Mouse (Mus musculus) intestine, embryonic 15.5 days (tissue): ENCODE results near the gene Nlrx1. TPM values are rescaled to one million over a fixed set of nuclear protein-coding genes. Genes with fewer than 3 reads are reported as not detected.
A peak's percentile ranks its signal among the peaks of the same experiment; 100 is the strongest.

Experiments
- ATAC-seq: fragments of 200-750 bp; cut with Nextera tagmentation; 2 replicates; pipeline ENCODE4 v1.8.0; 2017; ENCODE audit warnings: moderate TSS enrichment, moderate library complexity
- H3K27ac ChIP-seq: fragments of 300-500 bp; sonication (generic); 2 replicates; pipeline ENCODE4 v1.5.1; 2015; ENCODE audit warnings: mild to moderate bottlenecking, inconsistent platforms
- H3K27me3 ChIP-seq: fragments of 300-500 bp; sonication (generic); replicated peaks from 2 replicates; pipeline ENCODE4 v1.6.1; 2015; ENCODE audit warnings: inconsistent platforms
- H3K36me3 ChIP-seq: fragments of 300-500 bp; sonication (generic); 2 replicates; pipeline ENCODE4 v1.6.1; 2015; ENCODE audit warnings: inconsistent platforms
- H3K4me1 ChIP-seq: fragments of 300-500 bp; sonication (generic); replicated peaks from 2 replicates; pipeline ENCODE4 v1.6.1; 2015; ENCODE audit warnings: inconsistent platforms
- H3K4me2 ChIP-seq: fragments of 300-500 bp; sonication (generic); replicated peaks from 2 replicates; pipeline ENCODE4 v1.6.1; 2015; ENCODE audit warnings: mild to moderate bottlenecking, inconsistent platforms
- H3K4me3 ChIP-seq: fragments of 300-500 bp; sonication (generic); replicated peaks from 2 replicates; pipeline ENCODE4 v1.5.1; 2015; ENCODE audit warnings: inconsistent platforms
- H3K9ac ChIP-seq: fragments of 300-500 bp; sonication (generic); 2 replicates; pipeline ENCODE4 v1.6.1; 2015; ENCODE audit warnings: inconsistent platforms
- H3K9me3 ChIP-seq: fragments of 300-500 bp; sonication (generic); 2 replicates; pipeline ENCODE4 v1.6.1; 2016; ENCODE audit warnings: inconsistent platforms
- WGBS: fragments of 180-500 bp; shearing (Covaris S2); methylation state at CpG from one replicate; pipeline ENCODE4 v1.1.7; 2015; 5-methylcytosine and 5-hydroxymethylcytosine counted together
- polyA plus RNA-seq: library from polyadenylated mRNA; unstranded; fragments of >200 nt; fragmentation: Nextera tagmentation; extraction: Ambion mirVana; gene quantifications from 2 replicates; pipeline ENCODE4 v1.2.1, GENCODE M21; 2015

The Nlrx1 gene
- polyA plus RNA-seq, 1 experiment from 2014 or later, result 5.9 TPM

- H3K36me3 ChIP-seq, result no peaks in the 10 kb centered on the region
- no peak overlapping the region for H3K27ac ChIP-seq
- H3K4me3 ChIP-seq, result no peak overlapping the region
- H3K27me3 ChIP-seq, result no peaks in the 10 kb centered on the region
- 0 out of 2 replicates have a peak, but pooled peaks cover 8% of the 10 kb centered on the region for H3K4me1 ChIP-seq
- ATAC-seq, result no peak
- H3K9me3 ChIP-seq, result no peaks in the 10 kb centered on the region
- H3K9ac ChIP-seq, result no peak overlapping the region
- WGBS, result 75% methylated on average over 6 of the region's 6 CpGs
- no peak overlapping the region for H3K4me2 ChIP-seq
Observed at GRCm38 (mm10) chr9:44247907-44248306, 20.5 kb downstream of the Nlrx1 start.

GRCm38 (mm10) chr9:44243621-44244020 lies 24.8 kb downstream of the Nlrx1 start:
- no peak for ATAC-seq
- Histone ChIP-seq H3K9ac (no peak overlapping the region), H3K9me3 (no peaks in the 10 kb centered on the region), H3K4me1 (no peaks in the 10 kb centered on the region), H3K4me2 (no peak overlapping the region), H3K36me3 (no peaks in the 10 kb centered on the region), H3K27ac (no peak overlapping the region), H3K27me3 (no peaks in the 10 kb centered on the region), H3K4me3 (no peak overlapping the region)
- 50% methylated on average over 2 of the region's 2 CpGs for WGBS

- Histone ChIP-seq H3K4me3 (no peak overlapping the region), H3K9ac (no peak overlapping the region), H3K36me3 (no peaks in the 10 kb centered on the region), H3K4me1 (no peaks in the 10 kb centered on the region), H3K9me3 (no peaks in the 10 kb centered on the region), H3K4me2 (no peak overlapping the region), H3K27ac (no peak overlapping the region), H3K27me3 (no peaks in the 10 kb centered on the region)
- ATAC-seq, result no peak
- 68% methylated on average over 9 of the region's 9 CpGs for WGBS
Observed at GRCm38 (mm10) chr9:44241418-44241817, 27.0 kb downstream of the Nlrx1 start.

- Histone ChIP-seq H3K4me1 (no peaks in the 10 kb centered on the region), H3K27me3 (no peaks in the 10 kb centered on the region), H3K4me3 (no peak overlapping the region), H3K9ac (no peak overlapping the region), H3K27ac (no peak overlapping the region), H3K4me2 (no peak overlapping the region), H3K9me3 (no peaks in the 10 kb centered on the region), H3K36me3 (no peaks in the 10 kb centered on the region)
- ATAC-seq, result no peak
- 62% methylated on average over 5 of the region's 5 CpGs for WGBS
Observed at GRCm38 (mm10) chr9:44240911-44241310, 27.5 kb downstream of the Nlrx1 start.

GRCm38 (mm10) chr9:44240399-44240798 lies 28.0 kb downstream of the Nlrx1 start, which contains the start of gene Ccdc153:
Gene Ccdc153 (plus strand): TSS chr9:44240676.
- Histone ChIP-seq H3K36me3 (no peaks in the 10 kb centered on the region), H3K4me2 (no peak within 1 kb of the TSS), H3K27me3 (no peaks in the 10 kb centered on the region), H3K9me3 (no peaks in the 10 kb centered on the region), H3K9ac (no peak within 1 kb of the TSS), H3K27ac (no peak within 1 kb of the TSS), H3K4me3 (no peak within 1 kb of the TSS), H3K4me1 (no peaks in the 10 kb centered on the region)
- 47% methylated on average over 2 of the region's 2 CpGs for WGBS
- no peak for ATAC-seq

- Histone ChIP-seq H3K9ac (no peak overlapping the region), H3K4me3 (no peak overlapping the region), H3K27me3 (no peaks in the 10 kb centered on the region), H3K9me3 (no peaks in the 10 kb centered on the region), H3K4me2 (no peak overlapping the region), H3K4me1 (0 out of 2 replicates have a peak, but pooled peaks cover 6% of the 10 kb centered on the region), H3K36me3 (no peaks in the 10 kb centered on the region), H3K27ac (no peak overlapping the region)
- no peak for ATAC-seq
- 12% methylated on average over 5 of the region's 5 CpGs for WGBS
Observed at GRCm38 (mm10) chr9:44239447-44239846, 29.0 kb downstream of the Nlrx1 start.

- H3K9me3 ChIP-seq, result no peaks in the 10 kb centered on the region
- 0 out of 2 replicates have a peak, but pooled peaks cover 7% of the 10 kb centered on the region for H3K4me1 ChIP-seq
- H3K27me3 ChIP-seq, result no peaks in the 10 kb centered on the region
- H3K4me2 ChIP-seq, result no peak overlapping the region
- H3K4me3 ChIP-seq, result no peak overlapping the region
- H3K9ac ChIP-seq, result no peak overlapping the region
- ATAC-seq, result no peak
- no peaks in the 10 kb centered on the region for H3K36me3 ChIP-seq
- H3K27ac ChIP-seq, result no peak overlapping the region
- WGBS, result 77% methylated on average over 17 of the region's 17 CpGs
Observed at GRCm38 (mm10) chr9:44238501-44239190, 29.8 kb downstream of the Nlrx1 start.

- Histone ChIP-seq H3K36me3 (no peaks in the 10 kb centered on the region), H3K4me3 (no peak overlapping the region), H3K27me3 (no peaks in the 10 kb centered on the region), H3K4me2 (no peak overlapping the region), H3K9me3 (no peaks in the 10 kb centered on the region), H3K4me1 (0 out of 2 replicates have a peak, but pooled peaks cover 7% of the 10 kb centered on the region), H3K27ac (no peak overlapping the region), H3K9ac (no peak overlapping the region)
- ATAC-seq, result no peak
- 68% methylated on average over 4 of the region's 4 CpGs for WGBS
Observed at GRCm38 (mm10) chr9:44237128-44237527, 31.3 kb downstream of the Nlrx1 start.

- H3K9ac ChIP-seq, result no peak overlapping the region
- ATAC-seq, result no peak
- no peak overlapping the region for H3K27ac ChIP-seq
- 68% methylated on average over 4 of the region's 4 CpGs for WGBS
- H3K4me1 ChIP-seq, result peaks cover 10% of the 10 kb centered on the region; the same call in 1 of the 2 replicates
- no peaks in the 10 kb centered on the region for H3K36me3 ChIP-seq
- no peaks in the 10 kb centered on the region for H3K9me3 ChIP-seq
- H3K4me2 ChIP-seq, result no peak overlapping the region
- H3K4me3 ChIP-seq, result no peak overlapping the region
- H3K27me3 ChIP-seq, result no peaks in the 10 kb centered on the region
Observed at GRCm38 (mm10) chr9:44236601-44237000, 31.8 kb downstream of the Nlrx1 start.

- Histone ChIP-seq H3K9me3 (no peaks in the 10 kb centered on the region), H3K36me3 (no peaks in the 10 kb centered on the region), H3K27ac (peak overlapping the region; percentile 61), H3K9ac (no peak overlapping the region), H3K27me3 (no peaks in the 10 kb centered on the region), H3K4me1 (peaks cover 14% of the 10 kb centered on the region; the same call in 1 of the 2 replicates), H3K4me2 (peak overlapping the region; percentile 56), H3K4me3 (peak overlapping the region; percentile 93)
- 18% methylated on average over 19 of the region's 19 CpGs for WGBS
- peak; percentile 58 for ATAC-seq
Observed at GRCm38 (mm10) chr9:44234479-44235427, 33.6 kb downstream of the Nlrx1 start.

GRCm38 (mm10) chr9:44233802-44234478 lies 34.5 kb downstream of the Nlrx1 start, which contains the start of gene Cbl:
Gene Cbl (minus strand): TSS chr9:44234049.
- H3K4me2 ChIP-seq, result peak within 1 kb of the TSS; percentile 62
- peaks cover 14% of the 10 kb centered on the region; the same call in 1 of the 2 replicates for H3K4me1 ChIP-seq
- peak within 1 kb of the TSS; percentile 90 for H3K27ac ChIP-seq
- H3K9me3 ChIP-seq, result no peaks in the 10 kb centered on the region
- WGBS, result under 1% methylated on average over 76 of the region's 76 CpGs
- no peaks in the 10 kb centered on the region for H3K27me3 ChIP-seq
- peak; percentile 97 for ATAC-seq
- peak within 1 kb of the TSS; percentile 95 for H3K9ac ChIP-seq
- no peaks in the 10 kb centered on the region for H3K36me3 ChIP-seq
- H3K4me3 ChIP-seq, result peak within 1 kb of the TSS; percentile 93
